Mouse (Mus musculus) olfactory bulb, adult 2 months (tissue): ENCODE results near the gene Apobec3.

Experiments used
- CTCF ChIP-seq: fragments of 200-500 bp; IDR thresholded peaks from 2 replicates; pipeline ENCODE4 v1.5.1; 2012; ENCODE audit warnings: low read depth, mild to moderate bottlenecking, low read length, moderate library complexity; ENCODE audit not compliant: insufficient read depth
- POLR2A ChIP-seq: fragments of 200-500 bp; IDR thresholded peaks from 2 replicates; pipeline ENCODE4 v1.6.1; 2012; ENCODE audit warnings: mild to moderate bottlenecking, low read depth, low read length, moderate library complexity; ENCODE audit not compliant: insufficient read depth

GRCm38 (mm10) chr15:79946022-79946421 lies 54.6 kb downstream of the Apobec3 start:
- TF ChIP-seq CTCF (peak; percentile 92), POLR2A (no peak)
